ENCODE assay signal across 8 mouse cellular contexts in genomic region chr8:71205541-71205967, GRCm38 (mm10).
DNase-seq lines count a peak whose midpoint lies in the region; ATAC-seq and TF ChIP-seq lines count a peak whose summit lies in the region.
"Not testable (repeated sequence)": the region's sequence is repeated elsewhere in the genome, so short reads cannot be mapped to it uniquely, and the experiment has no call there.

No protein-coding gene starts in this region.

- DNase-seq in MN1 (ENCODE audit: low spot score) = peak; percentile 13
- peak; percentile 10 to 45 for DNase-seq in cerebellum, postnatal 10 days
- peak; percentile 14 to 38 for DNase-seq in frontal cortex, postnatal 36 days (ENCODE audit: low spot score in 2 of 2)
- DNase-seq in layer of hippocampus, adult 11-12 months (ENCODE audit: low spot score) = peak; percentile 10
- peak; percentile 60 for DNase-seq in lung, adult 2 months
- DNase-seq in neural tube, embryonic 10.5 days (ENCODE audit: extremely low spot score, low spot score) = peak; percentile 13
- DNase-seq in thymus, postnatal 0 days (ENCODE audit: low spot score) = peak; percentile 2

- peak overlapping the region; percentile 35 for H3K4me2 ChIP-seq in hindbrain, embryonic 12.5 days (replicated peaks)

- ATAC-seq in hindbrain, embryonic 12.5 days (ENCODE audit: low FRiP score) = peak; percentile 66

- H3K4me3 ChIP-seq in hindbrain, embryonic 12.5 days = not testable (repeated sequence)
- H3K4me3 ChIP-seq in lung, adult 2 months (replicated peaks; ENCODE audit: extremely low read depth, low read depth, low read length) = peak overlapping the region; percentile 82

- TF ChIP-seq POLR2A in lung, adult 2 months (IDR thresholded peaks at IDR 0.05; ENCODE audit: borderline replicate concordance, extremely low read depth, low read depth, low read length) = not testable (repeated sequence)

- H3K27ac ChIP-seq in hindbrain, embryonic 12.5 days = not testable (repeated sequence)

- H3K4me1 ChIP-seq in hindbrain, embryonic 12.5 days; lung, adult 2 months (ENCODE audit: control insufficient read depth, insufficient read depth, low read length): not testable (repeated sequence)

- not testable (repeated sequence) for H3K27me3 ChIP-seq in hindbrain, embryonic 12.5 days

- not testable (repeated sequence) for H3K36me3 ChIP-seq in hindbrain, embryonic 12.5 days

- TF ChIP-seq CTCF in lung, adult 2 months (IDR thresholded peaks at IDR 0.05; ENCODE audit: insufficient read depth, low read length) = not testable (repeated sequence)

- H3K9ac ChIP-seq in hindbrain, embryonic 12.5 days = not testable (repeated sequence)

- not testable (repeated sequence) for H3K9me3 ChIP-seq in hindbrain, embryonic 12.5 days (replicated peaks)

- WGBS in hindbrain, embryonic 12.5 days = 4% methylated on average over 6 of the region's 11 CpGs
- 0% methylated on average over 6 of the region's 11 CpGs for WGBS in lung, adult 2 months

Comparison
In these comparisons a context has a peak if more than half of its experiments do, and no peak if none do; other contexts are left out.
1. DNase-seq: peak in every context shown above with its lines; median percentile 60 in lung, adult 2 months; 28 in cerebellum, postnatal 10 days; 26 in frontal cortex, postnatal 36 days; 13 in MN1; 13 in neural tube, embryonic 10.5 days; 10 in layer of hippocampus, adult 11-12 months; 2 in thymus, postnatal 0 days.